31 mouse cellular contexts compared by ENCODE assay signal in the genomic region with DNA sequence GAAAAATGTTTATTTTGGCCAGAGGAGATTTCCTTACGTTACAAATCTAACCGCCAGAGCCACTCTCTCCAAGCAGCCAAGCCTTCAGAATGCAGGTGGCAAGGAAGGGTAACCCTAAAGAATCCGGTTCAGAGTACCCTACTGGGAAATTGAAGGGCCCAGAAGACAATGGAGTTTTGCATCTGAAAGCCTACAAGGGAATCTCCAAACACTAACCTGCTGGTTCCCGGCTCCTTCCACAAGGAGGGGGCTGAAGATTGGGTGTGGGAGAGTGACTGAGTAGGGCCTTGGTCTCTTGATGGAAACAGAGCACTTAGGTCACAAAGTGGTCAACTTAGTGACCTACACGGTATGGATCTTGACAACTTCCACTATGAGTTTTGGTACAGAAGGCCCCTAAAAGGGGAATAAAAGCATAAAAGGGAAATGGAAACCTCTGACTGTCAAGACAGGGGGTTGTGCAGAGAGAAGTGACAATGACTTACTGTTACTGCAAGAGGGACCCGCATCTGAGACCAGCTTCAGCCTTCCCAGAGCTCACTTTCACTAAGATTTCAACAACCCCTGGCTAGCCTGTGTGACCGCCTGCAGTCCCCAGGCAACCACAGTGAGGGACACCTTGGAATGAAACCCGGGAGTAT. TPM values are rescaled to one million over a fixed set of nuclear protein-coding genes. Genes with fewer than 3 reads are reported as not detected.
DNase-seq lines count a peak whose midpoint lies in the region; ATAC-seq and TF ChIP-seq lines count a peak whose summit lies in the region.
"Had no signal": no experiment of that assay in that cellular context is flagged by ENCODE, and none has a peak within 500 bp of the region (broad histone marks: within the 10 kb centered on the region; RNA-seq: fewer than 3 reads in every experiment).

No protein-coding gene starts in this region.

- H3K36me3 ChIP-seq in hindbrain, embryonic 11.5 days (ENCODE audit: control insufficient read depth, insufficient read depth, low read length): no peaks in the 10 kb centered on the region
- no peaks in the 10 kb centered on the region for H3K36me3 ChIP-seq in hindbrain, embryonic 14.5 days (replicated peaks; ENCODE audit: control insufficient read depth, insufficient read depth)
- H3K36me3 ChIP-seq in E14TG2a.4 (ENCODE audit: insufficient read depth, low read length): no peaks in the 10 kb centered on the region
- no peaks in the 10 kb centered on the region for H3K36me3 ChIP-seq in ES-Bruce4 (ENCODE audit: control insufficient read depth, insufficient read depth, low read length, poor library complexity, severe bottlenecking)
- H3K36me3 ChIP-seq in liver, embryonic 12.5 days: no peaks in the 10 kb centered on the region
- H3K36me3 ChIP-seq: heart, embryonic 15.5 days; limb, embryonic 10.5 days; midbrain, embryonic 12.5 days had no signal

- no peak overlapping the region for H3K4me2 ChIP-seq in hindbrain, embryonic 11.5 days (replicated peaks; ENCODE audit: low read depth, low read length)
- H3K4me2 ChIP-seq in hindbrain, embryonic 14.5 days (replicated peaks): no peak overlapping the region
- H3K4me2 ChIP-seq in liver, embryonic 12.5 days: no peak overlapping the region
- H3K4me2 ChIP-seq: midbrain, embryonic 12.5 days had no signal

- 2% methylated on average over 8 of the region's 8 CpGs for WGBS in hindbrain, embryonic 11.5 days
- 9% methylated on average over 8 of the region's 8 CpGs for WGBS in hindbrain, embryonic 14.5 days
- 7% methylated on average over 8 of the region's 8 CpGs for WGBS in liver, embryonic 12.5 days (ENCODE audit: insufficient replicate concordance)

- no peak overlapping the region for H3K27ac ChIP-seq in hindbrain, embryonic 11.5 days (ENCODE audit: low read depth, low read length)
- H3K27ac ChIP-seq in hindbrain, embryonic 14.5 days: no peak overlapping the region
- H3K27ac ChIP-seq in ES-Bruce4 (ENCODE audit: insufficient read depth, low read length): no peak overlapping the region
- H3K27ac ChIP-seq in liver, embryonic 12.5 days: no peak overlapping the region
- H3K27ac ChIP-seq: gastrocnemius, adult 2 months; heart, embryonic 15.5 days; limb, embryonic 10.5 days; midbrain, embryonic 12.5 days had no signal

- peaks cover 64% of the 10 kb centered on the region for H3K27me3 ChIP-seq in hindbrain, embryonic 11.5 days (ENCODE audit: control insufficient read depth, insufficient read depth, low read length)
- H3K27me3 ChIP-seq in hindbrain, embryonic 14.5 days (ENCODE audit: control insufficient read depth, insufficient read depth, low read length): peaks cover 82% of the 10 kb centered on the region
- peaks cover 87% of the 10 kb centered on the region for H3K27me3 ChIP-seq in E14TG2a.4 (ENCODE audit: insufficient read depth, low read length)
- H3K27me3 ChIP-seq in ES-Bruce4 (ENCODE audit: control insufficient read depth, insufficient read depth, low read length, poor library complexity, severe bottlenecking): peaks cover 24% of the 10 kb centered on the region
- H3K27me3 ChIP-seq in liver, embryonic 12.5 days (replicated peaks): peaks cover 79% of the 10 kb centered on the region
- H3K27me3 ChIP-seq: Patski had no signal

- peak; percentile 48 for DNase-seq in hindbrain, embryonic 11.5 days (ENCODE audit: low spot score)
- no peak for DNase-seq in hindbrain, embryonic 14.5 days (ENCODE audit: low spot score)
- DNase-seq in cerebellum, adult 9-10 months: no peak
- DNase-seq in heart, adult 9 months (ENCODE audit: low spot score in 2 of 2): no peak
- DNase-seq: adrenal gland, postnatal 10 days; cerebellum, adult 8-10 months; gastrocnemius, adult 2 months; heart, postnatal 4 days; kidney, adult 18-20 months; kidney, postnatal 10 days; liver; retina, postnatal 1 day; right cerebral cortex, postnatal 25 days; spleen, adult 18-20 months; thymus, postnatal 14 days had no signal

- no peak overlapping the region for H3K4me3 ChIP-seq in hindbrain, embryonic 11.5 days (ENCODE audit: low read depth, low read length)
- no peak overlapping the region for H3K4me3 ChIP-seq in hindbrain, embryonic 14.5 days (replicated peaks; ENCODE audit: low read length)
- H3K4me3 ChIP-seq in E14TG2a.4 (replicated peaks; ENCODE audit: low read length) (peak overlapping the region; percentile 41), ES-Bruce4 (ENCODE audit: low read depth, low read length) (no peak overlapping the region)
- H3K4me3 ChIP-seq in liver, embryonic 12.5 days: no peak overlapping the region
- H3K4me3 ChIP-seq: gastrocnemius, adult 2 months; heart, embryonic 15.5 days; limb, embryonic 10.5 days; midbrain, embryonic 12.5 days had no signal

- H3K9ac ChIP-seq in hindbrain, embryonic 11.5 days (ENCODE audit: low read depth, low read length): no peak overlapping the region
- H3K9ac ChIP-seq in hindbrain, embryonic 14.5 days: no peak overlapping the region
- no peak overlapping the region for H3K9ac ChIP-seq in ES-Bruce4 (ENCODE audit: low read depth, poor library complexity, severe bottlenecking)
- H3K9ac ChIP-seq in liver, embryonic 12.5 days: no peak overlapping the region
- H3K9ac ChIP-seq: heart, embryonic 15.5 days; midbrain, embryonic 12.5 days had no signal

- 0 out of 2 replicates have a peak, but pooled peaks cover 2% of the 10 kb centered on the region for H3K4me1 ChIP-seq in hindbrain, embryonic 11.5 days (replicated peaks; ENCODE audit: control insufficient read depth, insufficient read depth, low read length)
- H3K4me1 ChIP-seq in hindbrain, embryonic 14.5 days (replicated peaks; ENCODE audit: control insufficient read depth, insufficient read depth, low read length): no peaks in the 10 kb centered on the region; the same call in 1 of the 2 replicates
- peaks cover 44% of the 10 kb centered on the region for H3K4me1 ChIP-seq in E14TG2a.4 (replicated peaks; ENCODE audit: low read depth, low read length)
- peaks cover 3% of the 10 kb centered on the region for H3K4me1 ChIP-seq in ES-Bruce4 (ENCODE audit: control insufficient read depth, insufficient read depth, low read length)
- H3K4me1 ChIP-seq in liver, embryonic 12.5 days: no peaks in the 10 kb centered on the region; the same call in 1 of the 2 replicates

- no peak for ATAC-seq in hindbrain, embryonic 11.5 days (ENCODE audit: low FRiP score)
- no peak for ATAC-seq in hindbrain, embryonic 14.5 days (ENCODE audit: low FRiP score)
- 0 out of 2 replicates have a peak, but pooled peaks have one; percentile 12 for ATAC-seq in common myeloid progenitor, adult 5-6 weeks (replicated peaks; ENCODE audit: low read depth, poor library complexity, severe bottlenecking)
- no peak for ATAC-seq in liver, embryonic 12.5 days
- ATAC-seq: activated CD4-positive, CD25-positive, alpha-beta regulatory T cell, adult 4 months; forebrain, embryonic 14.5 days; inflammation-experienced regulatory T-cells, adult 6 months; Patski had no signal

- peak; percentile 38; the same call in 1 of the 2 replicates for TF ChIP-seq EP300 in ES-Bruce4 (IDR thresholded peaks at IDR 0.05; ENCODE audit: insufficient read depth, low read depth, low read length)

- TF ChIP-seq CTCF in E14TG2a.4 (conservative IDR thresholded peaks at IDR 0.05; ENCODE audit: low read length) (no peak), ES-Bruce4 (IDR thresholded peaks at IDR 0.05; ENCODE audit: low read depth, low read length) (no peak)

- no peak for TF ChIP-seq POLR2A in ES-Bruce4 (IDR thresholded peaks at IDR 0.05; ENCODE audit: insufficient read depth, low read length)

- no peaks in the 10 kb centered on the region for H3K9me3 ChIP-seq in hindbrain, embryonic 11.5 days (ENCODE audit: control insufficient read depth, low read length)
- no peaks in the 10 kb centered on the region for H3K9me3 ChIP-seq in hindbrain, embryonic 14.5 days (ENCODE audit: control insufficient read depth, low read length)
- no peaks in the 10 kb centered on the region for H3K9me3 ChIP-seq in E14TG2a.4 (ENCODE audit: low read length)
- no peaks in the 10 kb centered on the region for H3K9me3 ChIP-seq in ES-Bruce4 (replicated peaks; ENCODE audit: control insufficient read depth, insufficient read depth, low read length, poor library complexity, severe bottlenecking)
- H3K9me3 ChIP-seq in liver, embryonic 12.5 days (replicated peaks): no peaks in the 10 kb centered on the region
- H3K9me3 ChIP-seq: heart, embryonic 15.5 days; limb, embryonic 10.5 days; midbrain, embryonic 12.5 days had no signal

RNA-seq across cellular contexts. Expression of a gene that starts 6.5 kb away (rescaled TPM):
- polyA plus RNA-seq in hindbrain, embryonic 11.5 days (2014; fragmentation: Nextera tagmentation; extraction: Ambion mirVana): 8.9 and 10.4 TPM in 2 replicates
- 25.1 and 29.0 TPM in 2 replicates for polyA plus RNA-seq in hindbrain, embryonic 14.5 days (2014; fragmentation: Nextera tagmentation; extraction: Ambion mirVana)
- 0.24 and 0.46 TPM in 2 replicates for polyA plus RNA-seq in ES-Bruce4 (2011; ENCODE audit: insufficient read depth, insufficient read length, low read depth, missing spikeins)
- total RNA-seq in common myeloid progenitor, adult 5-6 weeks (2017): not detected in 2 replicates
- 3.0 and 3.1 TPM in 2 replicates for polyA plus RNA-seq in liver, embryonic 12.5 days (2016; fragmentation: Nextera tagmentation; extraction: Ambion mirVana)
- polyA plus RNA-seq: activated CD4-positive, CD25-positive, alpha-beta regulatory T cell, adult 4 months; inflammation-experienced regulatory T-cells, adult 6 months had no signal

RNA-seq across cellular contexts. Expression of a gene that starts 26.4 kb away (rescaled TPM):
- polyA plus RNA-seq in hindbrain, embryonic 11.5 days (2014; fragmentation: Nextera tagmentation; extraction: Ambion mirVana): 0.45 TPM in 1 of 2 replicates, not detected in the other
- polyA plus RNA-seq in hindbrain, embryonic 14.5 days (2014; fragmentation: Nextera tagmentation; extraction: Ambion mirVana): 0.36 TPM in 1 of 2 replicates, not detected in the other
- not detected in 2 replicates for polyA plus RNA-seq in ES-Bruce4 (2011; ENCODE audit: insufficient read depth, insufficient read length, low read depth, missing spikeins)
- not detected in 2 replicates for total RNA-seq in common myeloid progenitor, adult 5-6 weeks (2017)
- polyA plus RNA-seq in liver, embryonic 12.5 days (2016; fragmentation: Nextera tagmentation; extraction: Ambion mirVana): 6.1 and 8.2 TPM in 2 replicates
- total RNA-seq: layer of hippocampus, adult 18-20 months; layer of hippocampus, postnatal 14 days; monocyte, adult 5-6 weeks had no signal
- polyA plus RNA-seq: activated CD4-positive, CD25-positive, alpha-beta regulatory T cell, adult 4 months; forebrain, embryonic 14.5 days; inflammation-experienced regulatory T-cells, adult 6 months; neural tube, embryonic 11.5 days; stomach, embryonic 14.5 days had no signal
